In genomic region chr9:31283911-31284310, GRCm38 (mm10) we compare ENCODE assay signal across 28 mouse cellular contexts. TPM values are rescaled to one million over a fixed set of nuclear protein-coding genes. Genes with fewer than 3 reads are reported as not detected.
A peak's percentile ranks its signal among the peaks of the same experiment; 100 is the strongest.
DNase-seq lines count a peak whose midpoint lies in the region; ATAC-seq and TF ChIP-seq lines count a peak whose summit lies in the region.
"Had no signal": no experiment of that assay in that cellular context is flagged by ENCODE, and none has a peak within 500 bp of the region (broad histone marks: within the 10 kb centered on the region; RNA-seq: fewer than 3 reads in every experiment).

No protein-coding gene starts in this region.

- peaks cover 23% of the 10 kb centered on the region for H3K4me1 ChIP-seq in liver, embryonic 11.5 days (replicated peaks; ENCODE audit: control insufficient read depth, insufficient read depth, low read length)
- H3K4me1 ChIP-seq in ES-Bruce4 (ENCODE audit: control insufficient read depth, insufficient read depth, low read length) = no peaks in the 10 kb centered on the region
- H3K4me1 ChIP-seq in hindbrain, embryonic 11.5 days (replicated peaks; ENCODE audit: control insufficient read depth, insufficient read depth, low read length) = peaks cover 2% of the 10 kb centered on the region; the same call in 1 of the 2 replicates

- H3K4me3 ChIP-seq in liver, embryonic 11.5 days (ENCODE audit: low read depth, low read length) = no peak overlapping the region
- no peak overlapping the region for H3K4me3 ChIP-seq in ES-Bruce4 (ENCODE audit: low read depth, low read length)
- no peak overlapping the region for H3K4me3 ChIP-seq in hindbrain, embryonic 11.5 days (ENCODE audit: low read depth, low read length)
- H3K4me3 ChIP-seq: embryonic facial prominence, embryonic 12.5 days; heart, embryonic 13.5 days; hindbrain, embryonic 10.5 days; intestine, embryonic 15.5 days; layer of hippocampus, adult 2 months; limb, embryonic 15.5 days; myocyte; neural tube, embryonic 13.5 days; stomach, embryonic 15.5 days had no signal

- no peaks in the 10 kb centered on the region for H3K27me3 ChIP-seq in liver, embryonic 11.5 days (replicated peaks; ENCODE audit: control insufficient read depth, insufficient read depth, low read length)
- no peaks in the 10 kb centered on the region for H3K27me3 ChIP-seq in ES-Bruce4 (ENCODE audit: control insufficient read depth, insufficient read depth, low read length, poor library complexity, severe bottlenecking)
- H3K27me3 ChIP-seq in hindbrain, embryonic 11.5 days (ENCODE audit: control insufficient read depth, insufficient read depth, low read length) = no peaks in the 10 kb centered on the region
- H3K27me3 ChIP-seq: embryonic facial prominence, embryonic 12.5 days; heart, embryonic 13.5 days; intestine, embryonic 15.5 days; limb, embryonic 15.5 days; neural tube, embryonic 13.5 days; stomach, embryonic 15.5 days had no signal

- H3K36me3 ChIP-seq in liver, embryonic 11.5 days (ENCODE audit: control insufficient read depth, insufficient read depth, low read length) = no peaks in the 10 kb centered on the region; the same call in 1 of the 2 replicates
- H3K36me3 ChIP-seq in ES-Bruce4 (ENCODE audit: control insufficient read depth, insufficient read depth, low read length, poor library complexity, severe bottlenecking) = no peaks in the 10 kb centered on the region
- H3K36me3 ChIP-seq in hindbrain, embryonic 11.5 days (ENCODE audit: control insufficient read depth, insufficient read depth, low read length) = no peaks in the 10 kb centered on the region
- H3K36me3 ChIP-seq: embryonic facial prominence, embryonic 12.5 days; heart, embryonic 13.5 days; intestine, embryonic 15.5 days; limb, embryonic 15.5 days; neural tube, embryonic 13.5 days; stomach, embryonic 15.5 days had no signal

- H3K27ac ChIP-seq in liver, embryonic 11.5 days (ENCODE audit: low read depth, low read length) = no peak overlapping the region
- H3K27ac ChIP-seq in ES-Bruce4 (ENCODE audit: insufficient read depth, low read length) = 0 out of 2 replicates have a peak overlapping the region, but pooled peaks have one; percentile 31
- H3K27ac ChIP-seq in hindbrain, embryonic 11.5 days (ENCODE audit: low read depth, low read length) = no peak overlapping the region
- H3K27ac ChIP-seq: embryonic facial prominence, embryonic 12.5 days; heart, embryonic 13.5 days; intestine, embryonic 15.5 days; layer of hippocampus, adult 2 months; limb, embryonic 15.5 days; neural tube, embryonic 13.5 days; stomach, embryonic 15.5 days had no signal

- no peaks in the 10 kb centered on the region for H3K9me3 ChIP-seq in liver, embryonic 11.5 days (ENCODE audit: control insufficient read depth, low read length)
- H3K9me3 ChIP-seq in ES-Bruce4 (replicated peaks; ENCODE audit: control insufficient read depth, insufficient read depth, low read length, poor library complexity, severe bottlenecking) = no peaks in the 10 kb centered on the region
- H3K9me3 ChIP-seq in hindbrain, embryonic 11.5 days (ENCODE audit: control insufficient read depth, low read length) = no peaks in the 10 kb centered on the region
- H3K9me3 ChIP-seq: embryonic facial prominence, embryonic 12.5 days; heart, embryonic 13.5 days; hindbrain, embryonic 10.5 days; intestine, embryonic 15.5 days; limb, embryonic 15.5 days; midbrain, embryonic 10.5 days; neural tube, embryonic 13.5 days; stomach, embryonic 15.5 days had no signal

- no peak for ATAC-seq in liver, embryonic 11.5 days (replicated peaks; ENCODE audit: low FRiP score)
- no peak for ATAC-seq in hindbrain, embryonic 11.5 days (ENCODE audit: low FRiP score)
- ATAC-seq: hindbrain, embryonic 16.5 days; intestine, embryonic 15.5 days had no signal

- peak; percentile 4 for DNase-seq in cerebellum, adult 8-10 months
- DNase-seq in cerebellum, adult 11 months = no peak
- DNase-seq in liver (peak; percentile 39), ZHBTc4 (ENCODE audit: low read depth, low spot score) (peak; percentile 76)
- no peak for DNase-seq in liver, embryonic 11.5 days (ENCODE audit: low spot score)
- no peak for DNase-seq in hindbrain, embryonic 11.5 days (ENCODE audit: low spot score)
- no peak for DNase-seq in heart, postnatal 25 days (ENCODE audit: low spot score)
- DNase-seq: cerebellum, adult 2 months; embryo, embryonic 11 days; gastrocnemius, postnatal 10 days; heart, postnatal 10 days; kidney, adult 2 months; kidney, postnatal 36 days; lung, adult 2 months; lung, postnatal 14 days; thymus, postnatal 14 days had no signal

- 66% methylated on average over 3 of the region's 3 CpGs for WGBS in liver, embryonic 11.5 days
- 89% methylated on average over 3 of the region's 3 CpGs for WGBS in hindbrain, embryonic 11.5 days

- no peak for TF ChIP-seq EP300 in ES-Bruce4 (IDR thresholded peaks at IDR 0.05; ENCODE audit: insufficient read depth, low read depth, low read length)

- H3K9ac ChIP-seq in liver, embryonic 11.5 days (ENCODE audit: low read depth, low read length) = no peak overlapping the region
- no peak overlapping the region for H3K9ac ChIP-seq in ES-Bruce4 (ENCODE audit: low read depth, poor library complexity, severe bottlenecking)
- no peak overlapping the region for H3K9ac ChIP-seq in hindbrain, embryonic 11.5 days (ENCODE audit: low read depth, low read length)
- H3K9ac ChIP-seq: embryonic facial prominence, embryonic 12.5 days; intestine, embryonic 15.5 days; limb, embryonic 15.5 days; neural tube, embryonic 13.5 days; stomach, embryonic 15.5 days had no signal

- intact Hi-C loops in heart, postnatal 25 days (cut with DNase I) = loop anchor here (5.0 kb wide), 1 partner anchor 132 kb away; no protein-coding TSS in a partner anchor

- TF ChIP-seq POLR2A in ES-Bruce4 (IDR thresholded peaks at IDR 0.05; ENCODE audit: insufficient read depth, low read length) = no peak

- H3K4me2 ChIP-seq in liver, embryonic 11.5 days = no peak overlapping the region
- H3K4me2 ChIP-seq in hindbrain, embryonic 11.5 days (replicated peaks; ENCODE audit: low read depth, low read length) = no peak overlapping the region
- H3K4me2 ChIP-seq: embryonic facial prominence, embryonic 12.5 days; heart, embryonic 13.5 days; intestine, embryonic 15.5 days; limb, embryonic 15.5 days; neural tube, embryonic 13.5 days; stomach, embryonic 15.5 days had no signal

- no peak for TF ChIP-seq CTCF in ES-Bruce4 (IDR thresholded peaks at IDR 0.05; ENCODE audit: low read depth, low read length)

RNA-seq across cellular contexts. Expression of gene Prdm10, which starts 3.6 kb away (rescaled TPM):
- 5.7 and 6.5 TPM in 2 replicates for polyA plus RNA-seq in liver, embryonic 11.5 days (2014; fragmentation: Nextera tagmentation; extraction: Ambion mirVana)
- 18.0 and 20.7 TPM in 2 replicates for polyA plus RNA-seq in ES-Bruce4 (2011; ENCODE audit: insufficient read depth, insufficient read length, low read depth, missing spikeins)
- 6.9 and 7.5 TPM in 2 replicates for polyA plus RNA-seq in hindbrain, embryonic 11.5 days (2014; fragmentation: Nextera tagmentation; extraction: Ambion mirVana)
- total RNA-seq in heart, postnatal 25 days (2021) = 1 to 10 TPM; 5.1 to 5.4 TPM

Comparison
In these comparisons a context has a peak if more than half of its experiments do, and no peak if none do; other contexts are left out.
1. DNase-seq: peak in cerebellum, adult 8-10 months (single experiment), liver (single experiment) and ZHBTc4 (single experiment); none in cerebellum, adult 11 months (single experiment), liver, embryonic 11.5 days (single experiment), hindbrain, embryonic 11.5 days (single experiment) and heart, postnatal 25 days (single experiment).